1 mouse cellular context compared by ENCODE assay signal in the genomic region with DNA sequence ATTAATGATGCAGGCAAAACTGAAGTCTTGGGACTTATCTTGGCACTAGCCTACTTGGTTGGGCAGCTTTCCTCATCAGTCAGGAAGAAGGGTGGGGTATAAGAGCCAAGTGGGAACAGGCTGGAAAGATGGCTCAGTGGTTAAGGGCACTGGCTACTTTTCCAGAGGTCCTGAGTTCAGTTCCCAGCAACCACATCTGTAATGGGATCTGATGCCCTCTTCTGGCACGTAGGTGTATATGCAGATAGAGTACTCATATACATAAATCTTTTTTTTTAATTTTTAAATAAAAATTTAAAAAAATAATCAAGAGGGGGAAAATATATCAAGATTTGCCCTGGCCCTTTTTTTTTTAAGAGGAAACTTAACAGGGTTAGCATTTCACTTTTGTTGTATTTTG.
TF ChIP-seq lines count a peak whose summit lies in the region.

No protein-coding gene starts in this region.

TF ChIP-seq in MEL, 35 proteins besides CTCF, POLR2A, EP300 and RAD21 (continued from another document):
- no peak; the same call in 1 of the 2 replicates for TF ChIP-seq SIN3A (IDR thresholded peaks at IDR 0.05; ENCODE audit: low read length)
- TF ChIP-seq MEF2A (IDR thresholded peaks at IDR 0.05; ENCODE audit: extremely low read depth, insufficient replicate concordance, low read depth, low read length, poor library complexity, severe bottlenecking), result no peak
- no peak for TF ChIP-seq GATA1 (IDR thresholded peaks at IDR 0.05; ENCODE audit: low read depth, low read length)
- no peak for TF ChIP-seq E2F4 (IDR thresholded peaks at IDR 0.05; ENCODE audit: borderline replicate concordance, low read depth, low read length)
- TF ChIP-seq ZKSCAN1 (IDR thresholded peaks at IDR 0.05; ENCODE audit: low read depth, low read length), result no peak
- peak; percentile 52; the same call in 1 of the 2 replicates for TF ChIP-seq ZNF384 (IDR thresholded peaks at IDR 0.05; ENCODE audit: low read depth, low read length)
- peak; percentile 66 for TF ChIP-seq SMC3 (IDR thresholded peaks at IDR 0.05; ENCODE audit: low read depth, low read length)
- TF ChIP-seq MAZ (IDR thresholded peaks at IDR 0.05; ENCODE audit: low read depth, low read length), result no peak
- TF ChIP-seq KAT2A (conservative IDR thresholded peaks at IDR 0.05; ENCODE audit: low read depth, low read length), result no peak
- TF ChIP-seq USF1 (IDR thresholded peaks at IDR 0.05; ENCODE audit: low read depth, low read length), result no peak
- no peak for TF ChIP-seq USF2 (IDR thresholded peaks at IDR 0.05; ENCODE audit: borderline replicate concordance in 1 of 2, insufficient read depth in 1 of 2, low read depth in 1 of 2, low read length in 2 of 2)
